Mouse (Mus musculus): ENCODE data around the gene Smpd3. TPM values are rescaled to one million over a fixed set of nuclear protein-coding genes. Genes with fewer than 3 reads are reported as not detected.

The Smpd3 gene
- total and polyA plus RNA-seq, 2 experiments = 0.71 to 1.8 TPM

- no peak overlapping the region for H3K27ac ChIP-seq (replicated peaks; ENCODE audit: insufficient read depth, low read depth, low read length)
Observed at GRCm38 (mm10) chr8:106258169-106258568, 79.6 kb downstream of the Smpd3 start.

GRCm38 (mm10) chr8:106250186-106250585 lies 87.6 kb downstream of the Smpd3 start:
- H3K4me3 ChIP-seq (ENCODE audit: insufficient read depth, low read depth, low read length) = no peak overlapping the region
- no peak overlapping the region for H3K9ac ChIP-seq (ENCODE audit: low read depth, low read length)
- H3K27ac ChIP-seq (replicated peaks; ENCODE audit: insufficient read depth, low read depth, low read length) = no peak overlapping the region
- no peaks in the 10 kb centered on the region for H3K79me2 ChIP-seq (ENCODE audit: control insufficient read depth, insufficient read depth, low read length)
- DNase-seq (ENCODE audit: extremely low read depth, low read depth, low spot score) = no peak
- H3K4me1 ChIP-seq (ENCODE audit: control insufficient read depth, insufficient read depth, low read length) = 0 out of 2 replicates have a peak, but pooled peaks cover 4% of the 10 kb centered on the region
- H3K36me3 ChIP-seq (ENCODE audit: control insufficient read depth, insufficient read depth, low read length) = peaks cover 5% of the 10 kb centered on the region; the same call in 1 of the 2 replicates
- 90% methylated on average over 4 of the region's 4 CpGs for WGBS
- TF ChIP-seq CTCF (IDR thresholded peaks at IDR 0.05; ENCODE audit: low read depth, low read length) (no peak), POLR2A (IDR thresholded peaks at IDR 0.05; ENCODE audit: extremely low read depth, insufficient read depth, low read length) (no peak)
- H3K27me3 ChIP-seq (ENCODE audit: control insufficient read depth, insufficient read depth, low read length) = no peaks in the 10 kb centered on the region

More at GRCm38 (mm10) chr8:106258169-106258568, 79.6 kb downstream of the Smpd3 start:
- TF ChIP-seq CTCF (IDR thresholded peaks at IDR 0.05; ENCODE audit: low read depth, low read length) (peak; percentile 67), POLR2A (IDR thresholded peaks at IDR 0.05; ENCODE audit: extremely low read depth, insufficient read depth, low read length) (no peak)
- DNase-seq (ENCODE audit: extremely low read depth, low read depth, low spot score) = peak; percentile 10
- H3K4me1 ChIP-seq (ENCODE audit: control insufficient read depth, insufficient read depth, low read length) = no peaks in the 10 kb centered on the region
- no peak overlapping the region for H3K9ac ChIP-seq (ENCODE audit: low read depth, low read length)
- H3K79me2 ChIP-seq (ENCODE audit: control insufficient read depth, insufficient read depth, low read length) = no peaks in the 10 kb centered on the region
- no peaks in the 10 kb centered on the region for H3K36me3 ChIP-seq (ENCODE audit: control insufficient read depth, insufficient read depth, low read length)
- 62% methylated on average over 1 of the region's 1 CpGs for WGBS
- no peak overlapping the region for H3K4me3 ChIP-seq (ENCODE audit: insufficient read depth, low read depth, low read length)
- H3K27me3 ChIP-seq (ENCODE audit: control insufficient read depth, insufficient read depth, low read length) = no peaks in the 10 kb centered on the region

- Histone ChIP-seq H3K27me3 (ENCODE audit: control insufficient read depth, insufficient read depth, low read length) (no peaks in the 10 kb centered on the region), H3K4me1 (ENCODE audit: control insufficient read depth, insufficient read depth, low read length) (no peaks in the 10 kb centered on the region), H3K36me3 (ENCODE audit: control insufficient read depth, insufficient read depth, low read length) (peaks cover 11% of the 10 kb centered on the region; the same call in 1 of the 2 replicates), H3K9ac (ENCODE audit: low read depth, low read length) (no peak overlapping the region), H3K79me2 (ENCODE audit: control insufficient read depth, insufficient read depth, low read length) (no peaks in the 10 kb centered on the region), H3K4me3 (ENCODE audit: insufficient read depth, low read depth, low read length) (no peak overlapping the region), H3K27ac (replicated peaks; ENCODE audit: insufficient read depth, low read depth, low read length) (no peak overlapping the region)
- DNase-seq (ENCODE audit: extremely low read depth, low read depth, low spot score) = no peak
- TF ChIP-seq POLR2A (IDR thresholded peaks at IDR 0.05; ENCODE audit: extremely low read depth, insufficient read depth, low read length) = no peak
- TF ChIP-seq CTCF (IDR thresholded peaks at IDR 0.05; ENCODE audit: low read depth, low read length) = no peak
- WGBS = 77% methylated on average over 5 of the region's 5 CpGs
Observed at GRCm38 (mm10) chr8:106237106-106237505, 100.7 kb downstream of the Smpd3 start.

- 95% methylated on average over 17 of the region's 17 CpGs for WGBS
- H3K36me3 ChIP-seq (ENCODE audit: control insufficient read depth, insufficient read depth, low read length) = peaks cover 14% of the 10 kb centered on the region; the same call in 1 of the 2 replicates
Observed at GRCm38 (mm10) chr8:106234567-106235261, 103.1 kb downstream of the Smpd3 start.

GRCm38 (mm10) chr8:106232751-106233150 lies 105.0 kb downstream of the Smpd3 start:
- Histone ChIP-seq H3K79me2 (ENCODE audit: control insufficient read depth, insufficient read depth, low read length) (no peaks in the 10 kb centered on the region), H3K27me3 (ENCODE audit: control insufficient read depth, insufficient read depth, low read length) (no peaks in the 10 kb centered on the region), H3K36me3 (ENCODE audit: control insufficient read depth, insufficient read depth, low read length) (peaks cover 10% of the 10 kb centered on the region), H3K4me1 (ENCODE audit: control insufficient read depth, insufficient read depth, low read length) (no peaks in the 10 kb centered on the region), H3K4me3 (ENCODE audit: insufficient read depth, low read depth, low read length) (no peak overlapping the region), H3K27ac (replicated peaks; ENCODE audit: insufficient read depth, low read depth, low read length) (no peak overlapping the region), H3K9ac (ENCODE audit: low read depth, low read length) (no peak overlapping the region)
- WGBS = 74% methylated on average over 3 of the region's 3 CpGs
- no peak for DNase-seq (ENCODE audit: extremely low read depth, low read depth, low spot score)
- TF ChIP-seq CTCF (IDR thresholded peaks at IDR 0.05; ENCODE audit: low read depth, low read length) = no peak
- TF ChIP-seq POLR2A (IDR thresholded peaks at IDR 0.05; ENCODE audit: extremely low read depth, insufficient read depth, low read length) = no peak

More at GRCm38 (mm10) chr8:106234567-106235261, 103.1 kb downstream of the Smpd3 start:
- no peaks in the 10 kb centered on the region for H3K79me2 ChIP-seq (ENCODE audit: control insufficient read depth, insufficient read depth, low read length)
- H3K27me3 ChIP-seq (ENCODE audit: control insufficient read depth, insufficient read depth, low read length) = no peaks in the 10 kb centered on the region
- no peak overlapping the region for H3K4me3 ChIP-seq (ENCODE audit: insufficient read depth, low read depth, low read length)
- no peak overlapping the region for H3K27ac ChIP-seq (replicated peaks; ENCODE audit: insufficient read depth, low read depth, low read length)
- TF ChIP-seq POLR2A (IDR thresholded peaks at IDR 0.05; ENCODE audit: extremely low read depth, insufficient read depth, low read length) (no peak), CTCF (IDR thresholded peaks at IDR 0.05; ENCODE audit: low read depth, low read length) (no peak)
- DNase-seq (ENCODE audit: extremely low read depth, low read depth, low spot score) = no peak
- no peaks in the 10 kb centered on the region for H3K4me1 ChIP-seq (ENCODE audit: control insufficient read depth, insufficient read depth, low read length)
- H3K9ac ChIP-seq (ENCODE audit: low read depth, low read length) = no peak overlapping the region

GRCm38 (mm10) chr8:106231536-106231935 lies 106.3 kb downstream of the Smpd3 start:
- Histone ChIP-seq H3K79me2 (ENCODE audit: control insufficient read depth, insufficient read depth, low read length) (no peaks in the 10 kb centered on the region), H3K27me3 (ENCODE audit: control insufficient read depth, insufficient read depth, low read length) (no peaks in the 10 kb centered on the region), H3K4me3 (ENCODE audit: insufficient read depth, low read depth, low read length) (no peak overlapping the region), H3K9ac (ENCODE audit: low read depth, low read length) (no peak overlapping the region), H3K4me1 (ENCODE audit: control insufficient read depth, insufficient read depth, low read length) (no peaks in the 10 kb centered on the region), H3K36me3 (ENCODE audit: control insufficient read depth, insufficient read depth, low read length) (peaks cover 12% of the 10 kb centered on the region), H3K27ac (replicated peaks; ENCODE audit: insufficient read depth, low read depth, low read length) (no peak overlapping the region)
- 94% methylated on average over 7 of the region's 7 CpGs for WGBS
- no peak for TF ChIP-seq CTCF (IDR thresholded peaks at IDR 0.05; ENCODE audit: low read depth, low read length)
- no peak for TF ChIP-seq POLR2A (IDR thresholded peaks at IDR 0.05; ENCODE audit: extremely low read depth, insufficient read depth, low read length)
- no peak for DNase-seq (ENCODE audit: extremely low read depth, low read depth, low spot score)

Data from liver, adult 2 months (tissue).